Mouse (Mus musculus): ENCODE results near the gene Pramef20. TPM values are rescaled to one million over a fixed set of nuclear protein-coding genes. Genes with fewer than 3 reads are reported as not detected.

Gene Pramef20
- not detected for polyA plus RNA-seq (2012; fragmentation: generic; extraction: Trizol)
- long read RNA-seq, experiment 1: 0 reads
- long read RNA-seq, experiment 2: 0 reads

- Histone ChIP-seq H3K27me3 (ENCODE audit: control insufficient read depth, insufficient read depth, insufficient read length) (no peaks in the 10 kb centered on the region), H3K4me3 (ENCODE audit: insufficient read depth, poor library complexity, severe bottlenecking) (no peak within 1 kb of the TSS), H3ac (ENCODE audit: control insufficient read depth, insufficient read length, low read depth) (no peak within 1 kb of the TSS), H3K36me3 (ENCODE audit: control insufficient read depth, insufficient read depth) (no peaks in the 10 kb centered on the region), H3K79me3 (ENCODE audit: low read depth) (no peaks in the 10 kb centered on the region), H3K79me2 (ENCODE audit: control insufficient read depth, insufficient read depth) (no peaks in the 10 kb centered on the region)
- TF ChIP-seq USF1 (IDR thresholded peaks at IDR 0.05; ENCODE audit: low read depth) (no peak), CEBPB (IDR thresholded peaks at IDR 0.05; ENCODE audit: low read depth) (no peak), MYOD1 (IDR thresholded peaks at IDR 0.05; ENCODE audit: control insufficient read depth, insufficient read length, low read depth) (no peak), FOSL1 (IDR thresholded peaks at IDR 0.05; ENCODE audit: insufficient read depth, low read length, poor library complexity, severe bottlenecking) (no peak), CTCF (IDR thresholded peaks at IDR 0.05; ENCODE audit: control insufficient read depth, insufficient read depth, insufficient read length) (no peak)
Observed at GRCm38 (mm10) chr4:144377911-144378310, at the start of gene Pramef20. Gene Pramef20 (minus strand): TSS chr4:144377933.

DNA sequence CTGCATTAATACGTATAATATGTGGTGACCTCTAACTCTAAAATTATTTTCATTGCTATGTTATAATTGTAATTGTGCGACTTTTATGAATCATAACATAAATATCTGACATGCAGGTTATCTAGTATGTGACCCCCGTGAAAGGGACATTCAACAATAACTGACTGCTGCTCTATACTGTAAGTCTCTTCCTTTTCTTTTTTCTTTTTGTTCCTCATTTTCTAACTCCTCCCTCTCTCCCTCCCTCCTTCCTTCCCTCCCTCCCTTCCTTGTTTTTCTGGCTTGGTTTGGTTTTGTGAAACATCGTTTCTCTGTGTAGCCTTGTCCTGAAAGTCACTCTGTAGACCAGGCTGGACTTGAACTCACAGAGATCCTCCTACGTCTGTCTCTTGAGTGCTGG lies 46.9 kb upstream of the Pramef20 start:
- Histone ChIP-seq H3K4me3 (ENCODE audit: insufficient read depth, poor library complexity, severe bottlenecking) (no peak overlapping the region), H3K79me3 (ENCODE audit: low read depth) (no peaks in the 10 kb centered on the region), H3K79me2 (ENCODE audit: control insufficient read depth, insufficient read depth) (no peaks in the 10 kb centered on the region), H3K27me3 (ENCODE audit: control insufficient read depth, insufficient read depth, insufficient read length) (no peaks in the 10 kb centered on the region), H3ac (ENCODE audit: control insufficient read depth, insufficient read length, low read depth) (no peak overlapping the region), H3K36me3 (ENCODE audit: control insufficient read depth, insufficient read depth) (no peaks in the 10 kb centered on the region)
- TF ChIP-seq MAX (IDR thresholded peaks at IDR 0.05) (no peak), CTCF (IDR thresholded peaks at IDR 0.05; ENCODE audit: control insufficient read depth, insufficient read depth, insufficient read length) (no peak), USF1 (IDR thresholded peaks at IDR 0.05; ENCODE audit: low read depth) (no peak), MYOD1 (IDR thresholded peaks at IDR 0.05; ENCODE audit: control insufficient read depth, insufficient read length, low read depth) (no peak), FOSL1 (IDR thresholded peaks at IDR 0.05; ENCODE audit: insufficient read depth, low read length, poor library complexity, severe bottlenecking) (no peak), CEBPB (IDR thresholded peaks at IDR 0.05; ENCODE audit: low read depth) (no peak), MYOG (IDR thresholded peaks at IDR 0.05; ENCODE audit: control insufficient read depth, extremely low read depth, insufficient read length) (no peak)

DNA sequence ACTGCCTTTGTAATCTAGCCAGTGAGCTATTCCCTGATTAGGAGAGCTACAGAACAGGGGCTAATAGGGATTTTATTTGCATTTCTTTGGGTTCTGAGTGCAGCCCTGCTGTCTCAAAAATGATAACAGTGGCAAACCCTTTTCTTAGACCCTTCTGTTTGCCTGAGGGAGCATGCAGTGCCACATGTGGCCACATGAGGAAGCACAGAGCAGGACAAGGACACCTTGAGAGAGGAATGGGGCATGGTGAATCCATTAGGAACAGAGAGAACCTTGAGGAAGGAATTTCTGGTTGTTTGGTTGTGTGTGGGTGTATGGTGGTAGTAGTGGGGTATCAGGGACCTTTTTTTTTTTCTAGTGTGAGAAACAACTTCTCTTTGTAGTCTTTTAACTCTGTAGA lies 42.9 kb upstream of the Pramef20 start:
- Histone ChIP-seq H3K4me3 (ENCODE audit: insufficient read depth, poor library complexity, severe bottlenecking) (no peak overlapping the region), H3K79me3 (ENCODE audit: low read depth) (no peaks in the 10 kb centered on the region), H3K79me2 (ENCODE audit: control insufficient read depth, insufficient read depth) (no peaks in the 10 kb centered on the region), H3ac (ENCODE audit: control insufficient read depth, insufficient read length, low read depth) (no peak overlapping the region), H3K36me3 (ENCODE audit: control insufficient read depth, insufficient read depth) (no peaks in the 10 kb centered on the region), H3K27me3 (ENCODE audit: control insufficient read depth, insufficient read depth, insufficient read length) (no peaks in the 10 kb centered on the region)
- TF ChIP-seq FOSL1 (IDR thresholded peaks at IDR 0.05; ENCODE audit: insufficient read depth, low read length, poor library complexity, severe bottlenecking) (no peak), MAX (IDR thresholded peaks at IDR 0.05) (no peak), MYOG (IDR thresholded peaks at IDR 0.05; ENCODE audit: control insufficient read depth, extremely low read depth, insufficient read length) (no peak), USF1 (IDR thresholded peaks at IDR 0.05; ENCODE audit: low read depth) (no peak), CTCF (IDR thresholded peaks at IDR 0.05; ENCODE audit: control insufficient read depth, insufficient read depth, insufficient read length) (no peak), CEBPB (IDR thresholded peaks at IDR 0.05; ENCODE audit: low read depth) (no peak), MYOD1 (IDR thresholded peaks at IDR 0.05; ENCODE audit: control insufficient read depth, insufficient read length, low read depth) (no peak)

- H3K36me3 ChIP-seq (ENCODE audit: control insufficient read depth, insufficient read depth): no peaks in the 10 kb centered on the region
- TF ChIP-seq CTCF (IDR thresholded peaks at IDR 0.05; ENCODE audit: control insufficient read depth, insufficient read depth, insufficient read length) (no peak), MYOG (IDR thresholded peaks at IDR 0.05; ENCODE audit: control insufficient read depth, extremely low read depth, insufficient read length) (no peak), MAX (IDR thresholded peaks at IDR 0.05) (no peak), USF1 (IDR thresholded peaks at IDR 0.05; ENCODE audit: low read depth) (no peak), FOSL1 (IDR thresholded peaks at IDR 0.05; ENCODE audit: insufficient read depth, low read length, poor library complexity, severe bottlenecking) (no peak), MYOD1 (IDR thresholded peaks at IDR 0.05; ENCODE audit: control insufficient read depth, insufficient read length, low read depth) (no peak), CEBPB (IDR thresholded peaks at IDR 0.05; ENCODE audit: low read depth) (no peak)
Observed at GRCm38 (mm10) chr4:144408290-144408689, 30.6 kb upstream of the Pramef20 start, which contains the start of gene Pramef12. Gene Pramef12 (minus strand): TSS chr4:144408464.

GRCm38 (mm10) chr4:144406261-144406660 lies 28.5 kb upstream of the Pramef20 start:
- H3K4me3 ChIP-seq (ENCODE audit: insufficient read depth, poor library complexity, severe bottlenecking): no peak overlapping the region
- H3K79me3 ChIP-seq (ENCODE audit: low read depth): no peaks in the 10 kb centered on the region
- no peak for TF ChIP-seq MYOD1 (IDR thresholded peaks at IDR 0.05; ENCODE audit: control insufficient read depth, insufficient read length, low read depth)
- TF ChIP-seq CTCF (IDR thresholded peaks at IDR 0.05; ENCODE audit: control insufficient read depth, insufficient read depth, insufficient read length): no peak
- TF ChIP-seq USF1 (IDR thresholded peaks at IDR 0.05; ENCODE audit: low read depth): no peak
- no peak for TF ChIP-seq MAX (IDR thresholded peaks at IDR 0.05)
- no peak for TF ChIP-seq MYOG (IDR thresholded peaks at IDR 0.05; ENCODE audit: control insufficient read depth, extremely low read depth, insufficient read length)
- no peak for TF ChIP-seq FOSL1 (IDR thresholded peaks at IDR 0.05; ENCODE audit: insufficient read depth, low read length, poor library complexity, severe bottlenecking)
- H3K36me3 ChIP-seq (ENCODE audit: control insufficient read depth, insufficient read depth): no peaks in the 10 kb centered on the region
- no peak overlapping the region for H3ac ChIP-seq (ENCODE audit: control insufficient read depth, insufficient read length, low read depth)
- no peaks in the 10 kb centered on the region for H3K27me3 ChIP-seq (ENCODE audit: control insufficient read depth, insufficient read depth, insufficient read length)
- no peaks in the 10 kb centered on the region for H3K79me2 ChIP-seq (ENCODE audit: control insufficient read depth, insufficient read depth)

More at GRCm38 (mm10) chr4:144408290-144408689, 30.6 kb upstream of the Pramef20 start, which contains the start of gene Pramef12:
- H3K79me3 ChIP-seq (ENCODE audit: low read depth): no peaks in the 10 kb centered on the region
- H3K79me2 ChIP-seq (ENCODE audit: control insufficient read depth, insufficient read depth): no peaks in the 10 kb centered on the region
- H3K4me3 ChIP-seq (ENCODE audit: insufficient read depth, poor library complexity, severe bottlenecking): no peak within 1 kb of the TSS
- H3K27me3 ChIP-seq (ENCODE audit: control insufficient read depth, insufficient read depth, insufficient read length): no peaks in the 10 kb centered on the region
- H3ac ChIP-seq (ENCODE audit: control insufficient read depth, insufficient read length, low read depth): no peak within 1 kb of the TSS
